ENCODE assay signal across 11 mouse cellular contexts in the genomic region with DNA sequence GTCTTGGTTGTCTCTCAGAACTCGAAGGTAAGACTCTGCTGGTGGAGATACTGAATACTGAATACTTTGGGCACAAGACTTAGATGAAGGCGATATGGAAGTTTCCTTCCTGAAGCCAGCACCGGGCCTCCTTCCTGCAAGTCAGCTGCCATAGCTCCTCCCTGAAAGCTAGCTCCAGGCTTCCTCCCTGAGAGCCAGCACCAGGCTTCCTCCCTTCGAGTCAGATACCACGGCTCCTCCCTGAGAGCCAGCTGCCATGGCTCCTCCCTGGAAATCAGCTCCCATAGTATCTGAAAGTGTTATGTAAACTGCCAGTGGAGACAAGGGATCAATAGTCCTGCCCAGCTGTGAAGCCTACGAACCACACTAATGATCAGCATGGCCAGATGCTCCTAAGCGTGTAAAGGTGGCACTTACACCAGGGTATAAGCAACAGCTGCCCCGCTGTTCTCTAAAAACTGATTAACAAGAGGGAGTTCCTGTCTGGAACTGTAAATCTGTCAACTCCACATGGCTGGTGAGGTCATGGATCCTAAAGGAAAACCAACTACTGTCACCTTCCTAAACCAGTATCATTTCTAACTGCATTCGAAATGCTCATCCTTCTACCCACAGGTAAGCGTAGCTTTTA.
DNase-seq lines count a peak whose midpoint lies in the region; ATAC-seq and TF ChIP-seq lines count a peak whose summit lies in the region.
"Had no signal": no experiment of that assay in that cellular context is flagged by ENCODE, and none has a peak within 500 bp of the region (broad histone marks: within the 10 kb centered on the region; RNA-seq: fewer than 3 reads in every experiment).

No protein-coding gene starts in this region.

- H3K4me3 ChIP-seq in liver, adult 2 months (ENCODE audit: insufficient read depth, low read depth, low read length) = no peak overlapping the region
- H3K4me3 ChIP-seq in liver, embryonic 12.5 days = no peak overlapping the region
- no peak overlapping the region for H3K4me3 ChIP-seq in intestine, embryonic 14.5 days (ENCODE audit: low read depth, low read length)
- H3K4me3 ChIP-seq in layer of hippocampus, adult 2 months = no peak overlapping the region
- H3K4me3 ChIP-seq: erythroblast, embryonic 14.5 days had no signal

- DNase-seq in liver, adult 2 months (ENCODE audit: extremely low read depth, low read depth, low spot score) = no peak
- no peak for DNase-seq in intestine, embryonic 14.5 days (ENCODE audit: low spot score)
- DNase-seq in kidney, postnatal 36 days = peak; percentile 34 to 36
- peak; percentile 33 for DNase-seq in retina, embryonic 14.5 days (ENCODE audit: low spot score)
- DNase-seq in layer of hippocampus, adult 2 months (ENCODE audit: low spot score in 2 of 2) = no peak
- no peak for DNase-seq in right cerebral cortex, postnatal 14 days
- DNase-seq in cerebellum, postnatal 4 days (ENCODE audit: low spot score in 2 of 2) = no peak
- DNase-seq: left cerebral cortex, postnatal 4 days; thymus, postnatal 25 days had no signal

- 0 out of 2 replicates have a peak overlapping the region, but pooled peaks have one; percentile 25 for H3K27ac ChIP-seq in liver, adult 2 months (replicated peaks; ENCODE audit: insufficient read depth, low read depth, low read length)
- H3K27ac ChIP-seq in liver, embryonic 12.5 days = no peak overlapping the region
- H3K27ac ChIP-seq in intestine, embryonic 14.5 days (ENCODE audit: low read depth) = no peak overlapping the region
- no peak overlapping the region for H3K27ac ChIP-seq in layer of hippocampus, adult 2 months

- no peaks in the 10 kb centered on the region for H3K4me1 ChIP-seq in liver, adult 2 months (ENCODE audit: control insufficient read depth, insufficient read depth, low read length)
- H3K4me1 ChIP-seq in liver, embryonic 12.5 days = 0 out of 2 replicates have a peak, but pooled peaks cover 9% of the 10 kb centered on the region
- peaks cover 8% of the 10 kb centered on the region; the same call in 1 of the 2 replicates for H3K4me1 ChIP-seq in intestine, embryonic 14.5 days (replicated peaks; ENCODE audit: control insufficient read depth, insufficient read depth, low read length)

- H3K9ac ChIP-seq in liver, adult 2 months (ENCODE audit: low read depth, low read length) = no peak overlapping the region
- no peak overlapping the region for H3K9ac ChIP-seq in liver, embryonic 12.5 days
- no peak overlapping the region for H3K9ac ChIP-seq in intestine, embryonic 14.5 days (ENCODE audit: low read length)

- 42% methylated on average over 10 of the region's 10 CpGs for WGBS in liver, adult 2 months
- WGBS in liver, embryonic 12.5 days (ENCODE audit: insufficient replicate concordance) = 33% methylated on average over 10 of the region's 10 CpGs
- 46% methylated on average over 10 of the region's 10 CpGs for WGBS in intestine, embryonic 14.5 days

- no peaks in the 10 kb centered on the region for H3K79me2 ChIP-seq in liver, adult 2 months (ENCODE audit: control insufficient read depth, insufficient read depth, low read length)

- no peaks in the 10 kb centered on the region for H3K36me3 ChIP-seq in liver, adult 2 months (ENCODE audit: control insufficient read depth, insufficient read depth, low read length)
- H3K36me3 ChIP-seq in liver, embryonic 12.5 days = no peaks in the 10 kb centered on the region
- H3K36me3 ChIP-seq in intestine, embryonic 14.5 days (ENCODE audit: control insufficient read depth, insufficient read depth, low read length) = no peaks in the 10 kb centered on the region

- no peak for TF ChIP-seq POLR2A in liver, adult 2 months (IDR thresholded peaks at IDR 0.05; ENCODE audit: extremely low read depth, insufficient read depth, low read length)

- H3K27me3 ChIP-seq in liver, adult 2 months (ENCODE audit: control insufficient read depth, insufficient read depth, low read length) = no peaks in the 10 kb centered on the region
- no peaks in the 10 kb centered on the region for H3K27me3 ChIP-seq in liver, embryonic 12.5 days (replicated peaks)
- no peaks in the 10 kb centered on the region for H3K27me3 ChIP-seq in intestine, embryonic 14.5 days (replicated peaks; ENCODE audit: control insufficient read depth, insufficient read depth, low read length)

- ATAC-seq in liver, embryonic 12.5 days = no peak
- ATAC-seq in intestine, embryonic 14.5 days (replicated peaks; ENCODE audit: low FRiP score, low TSS enrichment, low read depth) = 0 out of 2 replicates have a peak, but pooled peaks have one; percentile 27

- no peaks in the 10 kb centered on the region for H3K9me3 ChIP-seq in liver, embryonic 12.5 days (replicated peaks)
- H3K9me3 ChIP-seq in intestine, embryonic 14.5 days (ENCODE audit: control insufficient read depth, low read length) = no peaks in the 10 kb centered on the region

- TF ChIP-seq CTCF in liver, adult 2 months (IDR thresholded peaks at IDR 0.05; ENCODE audit: low read depth, low read length) = no peak
- TF ChIP-seq CTCF in layer of hippocampus, adult 2 months (conservative IDR thresholded peaks at IDR 0.05) = no peak

- H3K4me2 ChIP-seq in liver, embryonic 12.5 days = no peak overlapping the region
- no peak overlapping the region for H3K4me2 ChIP-seq in intestine, embryonic 14.5 days (ENCODE audit: low read length)

Comparison
In these comparisons a context has a peak if more than half of its experiments do, and no peak if none do; other contexts are left out.
1. DNase-seq: peak in kidney, postnatal 36 days (2 of 2) and retina, embryonic 14.5 days (single experiment); none in liver, adult 2 months (single experiment), intestine, embryonic 14.5 days (single experiment), layer of hippocampus, adult 2 months (0 of 2), right cerebral cortex, postnatal 14 days (single experiment) and cerebellum, postnatal 4 days (0 of 2).